Mouse (Mus musculus): Measurements from ENCODE around the gene Pa2g4.

DNA sequence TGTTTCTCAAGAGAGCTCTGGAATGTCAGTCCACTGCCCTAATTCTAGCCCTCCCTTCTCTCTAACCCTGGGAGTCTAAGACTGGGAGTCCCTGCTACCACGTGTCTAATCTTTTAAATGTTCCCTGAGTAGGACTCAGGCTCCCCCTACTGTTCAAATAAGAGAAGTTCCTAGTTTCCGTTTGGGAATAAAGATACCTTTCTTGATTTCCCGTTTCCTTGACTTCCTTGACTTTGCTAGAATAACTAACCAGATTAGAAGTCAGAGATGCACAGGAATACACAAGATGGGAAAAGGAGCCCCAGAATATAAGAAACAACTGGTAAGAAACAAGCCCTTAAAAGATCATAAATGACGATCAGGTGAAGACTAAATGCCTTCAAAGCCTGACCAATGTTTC lies 19.4 kb downstream of the Pa2g4 start:
- peak; percentile 85 for TF ChIP-seq CTCF (conservative IDR thresholded peaks at IDR 0.05; ENCODE audit: low read length)
- TF ChIP-seq NANOG (IDR thresholded peaks at IDR 0.05; ENCODE audit: borderline replicate concordance, low read length): no peak
